Mouse (Mus musculus): ENCODE measurements around the gene Kctd11. TPM values are rescaled to one million over a fixed set of nuclear protein-coding genes. Genes with fewer than 3 reads are reported as not detected.

The Kctd11 gene
- total RNA-seq, 2 experiments from 2014 or later = 0.79 to 1.3 TPM

- ATAC-seq (replicated peaks; ENCODE audit: low FRiP score, low TSS enrichment, poor library complexity, severe bottlenecking) = peak; percentile 54
Observed at GRCm38 (mm10) chr11:69913554-69914371, 32.6 kb upstream of the Kctd11 start, which contains the start of gene Gps2. Gps2 (plus strand) TSS chr11:69913888.

- ATAC-seq (replicated peaks; ENCODE audit: low FRiP score, low TSS enrichment, poor library complexity, severe bottlenecking) = no peak
Observed at GRCm38 (mm10) chr11:69912716-69913530, 31.7 kb upstream of the Kctd11 start.

GRCm38 (mm10) chr11:69911701-69912100, 30.5 kb upstream of the Kctd11 start:
- no peak for ATAC-seq (replicated peaks; ENCODE audit: low FRiP score, low TSS enrichment, poor library complexity, severe bottlenecking)

- no peak for ATAC-seq (replicated peaks; ENCODE audit: low FRiP score, low TSS enrichment, poor library complexity, severe bottlenecking)
Observed at GRCm38 (mm10) chr11:69910781-69911560, 29.8 kb upstream of the Kctd11 start.

DNA sequence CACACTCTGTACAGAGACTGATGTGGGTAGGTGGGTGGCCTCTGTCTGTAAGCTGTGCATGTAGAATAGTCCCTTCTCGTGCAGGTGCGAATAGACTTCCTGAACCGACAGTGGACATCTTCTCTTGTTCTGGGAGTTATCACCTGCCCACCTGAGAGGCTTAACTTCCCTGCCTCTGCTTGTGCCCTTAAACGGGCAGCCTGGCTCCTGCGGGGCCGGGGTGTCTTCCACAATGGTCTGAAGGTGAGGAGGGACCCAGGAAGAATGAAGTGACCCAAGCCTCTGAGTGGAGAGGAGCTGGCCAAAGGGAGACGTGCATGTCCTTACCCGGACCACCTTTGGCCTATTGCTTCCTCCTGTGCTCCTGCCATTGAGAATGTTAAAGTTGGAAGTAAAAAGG, 29.0 kb upstream of the Kctd11 start:
- ATAC-seq (replicated peaks; ENCODE audit: low FRiP score, low TSS enrichment, poor library complexity, severe bottlenecking) = no peak

DNA sequence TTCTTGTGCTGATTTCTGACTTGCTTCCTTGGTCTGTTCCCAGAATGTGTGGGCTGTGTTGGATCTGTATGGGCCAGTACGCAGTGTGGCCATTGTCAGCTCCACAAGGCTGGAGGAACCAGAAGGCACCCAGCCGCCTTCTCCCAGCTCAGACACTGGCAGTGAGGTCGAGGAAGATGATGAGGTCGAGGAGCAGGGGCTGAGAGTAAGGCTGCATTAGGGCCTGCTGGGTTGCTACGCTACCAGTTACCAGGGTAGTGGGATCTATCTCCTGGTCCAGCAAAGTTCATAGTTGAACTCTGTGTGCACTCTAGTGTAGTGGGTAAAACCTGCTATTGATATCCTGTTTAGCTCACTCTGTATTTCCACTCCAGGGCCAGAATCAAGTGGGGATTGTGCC, 28.0 kb upstream of the Kctd11 start:
- ATAC-seq (replicated peaks; ENCODE audit: low FRiP score, low TSS enrichment, poor library complexity, severe bottlenecking) = no peak

- ATAC-seq (replicated peaks; ENCODE audit: low FRiP score, low TSS enrichment, poor library complexity, severe bottlenecking) = no peak
Observed at GRCm38 (mm10) chr11:69908645-69909044, 27.4 kb upstream of the Kctd11 start.

- ATAC-seq (replicated peaks; ENCODE audit: low FRiP score, low TSS enrichment, poor library complexity, severe bottlenecking) = no peak
Observed at GRCm38 (mm10) chr11:69904311-69904710, 23.1 kb upstream of the Kctd11 start.

GRCm38 (mm10) chr11:69902972-69903371, 21.8 kb upstream of the Kctd11 start:
- no peak for ATAC-seq (replicated peaks; ENCODE audit: low FRiP score, low TSS enrichment, poor library complexity, severe bottlenecking)

- no peak for ATAC-seq (replicated peaks; ENCODE audit: low FRiP score, low TSS enrichment, poor library complexity, severe bottlenecking)
Observed at GRCm38 (mm10) chr11:69901993-69902392, 20.8 kb upstream of the Kctd11 start.

GRCm38 (mm10) chr11:69901406-69901846, 20.2 kb upstream of the Kctd11 start:
- peak; percentile 76 for ATAC-seq (replicated peaks; ENCODE audit: low FRiP score, low TSS enrichment, poor library complexity, severe bottlenecking)

DNA sequence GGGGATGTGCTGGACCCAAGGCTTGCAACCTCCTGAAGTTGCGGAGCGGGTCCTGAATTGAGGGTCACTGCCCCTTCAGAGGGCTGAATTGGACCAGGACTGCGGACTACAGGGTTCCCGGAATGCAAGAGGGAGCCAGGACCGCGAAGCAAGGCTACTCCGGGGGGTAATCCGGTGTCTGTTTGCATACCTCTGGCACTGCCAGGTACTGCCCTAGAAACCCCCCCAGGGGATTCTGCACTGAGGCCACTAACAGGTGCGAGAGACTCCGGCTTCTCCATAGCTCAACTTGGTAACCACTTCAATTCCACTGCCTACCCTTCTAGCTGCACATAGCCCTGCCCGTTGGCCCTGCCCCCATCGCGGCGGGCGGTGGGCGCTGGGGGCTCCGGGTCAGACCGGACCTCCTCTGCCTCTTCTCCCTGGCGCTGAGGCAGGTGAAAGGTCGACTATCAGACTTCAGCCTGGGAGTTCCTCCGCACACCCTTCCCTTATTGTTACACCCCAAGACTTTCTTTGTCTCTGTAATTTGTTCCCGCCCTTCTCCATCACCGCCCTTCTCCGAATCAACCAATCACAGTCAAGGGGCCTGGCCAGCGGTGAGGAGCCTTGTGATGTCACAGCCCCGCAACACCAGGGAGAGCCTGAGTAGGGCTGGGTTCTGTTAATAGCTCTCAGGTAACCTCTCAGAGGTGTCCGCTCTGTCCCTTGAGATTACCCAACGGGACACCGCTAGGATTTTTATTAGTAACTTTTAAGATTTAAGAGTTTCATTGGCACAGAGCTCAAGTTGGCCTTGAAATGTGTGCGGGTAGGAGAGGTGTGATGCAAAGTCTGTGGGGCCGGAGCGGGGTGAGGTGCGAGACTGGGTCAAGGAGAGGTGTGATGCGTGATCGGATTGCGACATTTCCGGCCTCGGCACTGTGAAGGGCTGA, 19.5 kb upstream of the Kctd11 start, which contains the start of the genes 2810408A11Rik and Neurl4:
Gene 2810408A11Rik (minus strand): TSS at position 517 of the 935 bp plus-strand sequence.
Gene Neurl4 (plus strand): TSS at position 602 of the 935 bp plus-strand sequence.
- peak; percentile 87 for ATAC-seq (replicated peaks; ENCODE audit: low FRiP score, low TSS enrichment, poor library complexity, severe bottlenecking)

DNA sequence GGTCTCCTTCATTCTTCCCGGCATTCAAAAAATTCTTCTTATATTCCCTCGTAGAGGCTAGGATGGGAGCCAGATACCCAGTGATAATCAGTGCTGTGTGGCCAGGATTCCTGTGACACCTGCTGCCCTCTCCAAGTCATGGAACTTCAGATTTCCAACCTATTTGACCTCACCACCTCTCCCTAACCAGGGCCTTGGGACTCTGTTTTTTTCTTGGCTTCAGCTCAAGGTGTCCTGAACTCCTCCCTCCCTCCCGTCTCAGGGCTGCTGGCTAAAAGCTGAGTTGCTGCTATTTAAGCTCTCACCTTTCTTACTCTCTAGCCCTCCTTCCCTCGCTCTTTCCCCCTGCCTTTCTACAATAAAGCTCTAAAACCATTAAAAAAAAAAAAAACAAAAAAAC, 18.7 kb upstream of the Kctd11 start:
- ATAC-seq (replicated peaks; ENCODE audit: low FRiP score, low TSS enrichment, poor library complexity, severe bottlenecking) = no peak

GRCm38 (mm10) chr11:69895291-69895690, 14.1 kb upstream of the Kctd11 start, which contains the start of gene Acap1:
Acap1 (minus strand) TSS chr11:69895539.
- ATAC-seq (replicated peaks; ENCODE audit: low FRiP score, low TSS enrichment, poor library complexity, severe bottlenecking) = peak; percentile 52; the same call in 1 of the 2 replicates

DNA sequence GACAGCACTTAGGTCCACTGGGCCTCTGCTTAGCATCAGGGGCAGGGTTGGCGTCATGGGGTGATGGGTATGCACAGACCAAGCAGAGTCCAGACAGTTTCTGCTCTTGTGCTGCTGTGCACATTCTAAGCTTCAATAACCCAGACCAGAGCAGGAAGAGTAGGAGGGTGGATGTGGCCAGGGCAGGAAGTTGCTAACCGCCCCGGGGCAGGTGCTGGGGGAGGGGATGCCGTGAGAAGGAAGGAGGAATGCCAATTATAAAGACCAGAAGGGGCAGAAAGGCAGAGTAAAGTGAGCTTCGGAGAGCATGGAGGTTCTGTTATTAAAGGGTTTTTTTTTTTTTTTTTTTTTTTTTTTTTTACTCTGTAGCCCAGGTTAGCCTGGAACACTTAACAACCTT, 13.5 kb upstream of the Kctd11 start:
- 0 out of 2 replicates have a peak, but pooled peaks have one; percentile 23 for ATAC-seq (replicated peaks; ENCODE audit: low FRiP score, low TSS enrichment, poor library complexity, severe bottlenecking)

- ATAC-seq (replicated peaks; ENCODE audit: low FRiP score, low TSS enrichment, poor library complexity, severe bottlenecking) = peak; percentile 70
Observed at GRCm38 (mm10) chr11:69891482-69891881, 10.3 kb upstream of the Kctd11 start.

DNA sequence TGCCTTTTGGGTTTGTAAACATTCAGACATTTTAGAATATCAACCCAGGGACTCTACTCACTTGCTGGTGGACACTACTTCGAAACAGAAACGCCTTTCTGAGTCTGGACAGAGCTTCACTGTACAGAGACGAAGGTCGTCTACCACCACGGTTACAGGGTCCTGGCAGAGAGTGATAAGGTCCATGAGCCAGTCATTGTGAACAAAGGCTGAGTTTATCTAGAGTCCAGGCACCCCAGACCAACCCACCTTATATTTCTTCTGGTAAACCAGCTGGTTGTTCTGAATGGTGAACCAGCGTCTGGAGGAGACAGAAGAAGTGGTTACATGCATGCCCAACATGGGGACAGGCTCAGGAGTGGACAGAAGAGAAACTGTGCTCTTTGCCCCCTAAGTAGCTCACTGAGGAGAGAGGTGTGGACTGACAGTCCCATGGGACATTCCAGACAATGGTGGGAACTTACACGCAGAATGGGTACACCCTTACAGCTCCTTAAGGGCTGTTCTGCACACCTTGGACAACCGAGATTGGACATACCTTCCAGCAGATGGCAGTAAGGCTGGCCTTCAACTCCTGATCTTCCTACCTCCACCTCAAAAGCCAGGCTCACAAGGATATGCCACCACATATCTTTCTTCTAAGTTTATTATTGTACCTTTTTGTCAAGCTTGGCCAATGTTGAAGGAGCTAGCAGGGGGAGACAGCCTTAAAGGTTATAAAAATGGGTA, 5.9 kb upstream of the Kctd11 start:
- peak; percentile 61 for ATAC-seq (replicated peaks; ENCODE audit: low FRiP score, low TSS enrichment, poor library complexity, severe bottlenecking)

DNA sequence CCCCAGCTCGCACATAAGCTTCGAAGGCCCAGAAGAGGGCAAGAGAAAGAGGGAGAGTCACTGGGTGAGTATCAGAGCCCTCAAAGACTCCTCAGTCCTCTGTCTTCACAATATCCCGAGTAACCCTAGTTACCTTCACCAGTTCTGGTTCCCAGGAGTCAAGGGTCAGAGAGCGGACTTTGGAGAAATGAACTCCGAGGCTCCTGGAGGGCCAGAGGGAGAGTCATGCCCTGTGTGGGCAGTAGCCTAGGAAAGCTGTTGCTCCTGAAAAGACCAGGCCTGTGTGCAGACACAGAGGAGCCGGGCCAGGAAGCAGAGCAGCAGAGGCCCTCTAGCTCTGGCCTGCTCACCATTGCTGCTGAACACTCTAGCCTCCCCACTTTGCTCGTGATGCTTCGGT, 3.5 kb upstream of the Kctd11 start:
- no peak for ATAC-seq (replicated peaks; ENCODE audit: low FRiP score, low TSS enrichment, poor library complexity, severe bottlenecking)

Data from megakaryocyte-erythroid progenitor cell, adult 5-6 weeks (primary cell).